Mouse (Mus musculus) hindbrain, embryonic 12.5 days (tissue): Measurements from ENCODE around the gene Furin. TPM values are rescaled to one million over a fixed set of nuclear protein-coding genes. Genes with fewer than 3 reads are reported as not detected.

Experiments
- ATAC-seq: fragments of 200-750 bp; cut with Nextera tagmentation; 2 replicates; pipeline ENCODE4 v1.8.0; 2017; ENCODE audit warnings: moderate TSS enrichment; ENCODE audit not compliant: low FRiP score
- H3K27ac ChIP-seq: fragments of 300-500 bp; sonication (generic); 2 replicates; pipeline ENCODE4 v1.5.1; 2016; ENCODE audit warnings: mild to moderate bottlenecking
- H3K27me3 ChIP-seq: fragments of 300-500 bp; sonication (generic); 2 replicates; pipeline ENCODE4 v1.6.1; 2016; ENCODE audit warnings: mild to moderate bottlenecking
- H3K36me3 ChIP-seq: fragments of 300-500 bp; sonication (generic); 2 replicates; pipeline ENCODE4 v1.6.1; 2016; ENCODE audit warnings: mild to moderate bottlenecking
- H3K4me1 ChIP-seq: fragments of 300-500 bp; sonication (generic); 2 replicates; pipeline ENCODE4 v1.6.1; 2016
- H3K4me2 ChIP-seq: fragments of 300-500 bp; sonication (generic); replicated peaks from 2 replicates; pipeline ENCODE4 v1.6.1; 2016; ENCODE audit warnings: mild to moderate bottlenecking
- H3K4me3 ChIP-seq: fragments of 300-500 bp; sonication (generic); 2 replicates; pipeline ENCODE4 v1.5.1; 2016; ENCODE audit warnings: mild to moderate bottlenecking
- H3K9ac ChIP-seq: fragments of 300-500 bp; sonication (generic); 2 replicates; pipeline ENCODE4 v1.6.1; 2016; ENCODE audit warnings: mild to moderate bottlenecking, moderate library complexity
- H3K9me3 ChIP-seq: fragments of 300-500 bp; sonication (generic); replicated peaks from 2 replicates; pipeline ENCODE4 v1.6.1; 2016; ENCODE audit warnings: mild to moderate bottlenecking
- WGBS: fragments of 180-500 bp; shearing (Covaris S2); methylation state at CpG from one replicate; pipeline ENCODE4 v1.1.7; 2016; 5-methylcytosine and 5-hydroxymethylcytosine counted together
- polyA plus RNA-seq: library from polyadenylated mRNA; unstranded; fragments of >200 nt; fragmentation: Nextera tagmentation; extraction: Ambion mirVana; gene quantifications from 2 replicates; pipeline ENCODE4 v1.2.1, GENCODE M21; 2016

The Furin gene
- polyA plus RNA-seq = 6.1 and 6.9 TPM in 2 replicates

DNA sequence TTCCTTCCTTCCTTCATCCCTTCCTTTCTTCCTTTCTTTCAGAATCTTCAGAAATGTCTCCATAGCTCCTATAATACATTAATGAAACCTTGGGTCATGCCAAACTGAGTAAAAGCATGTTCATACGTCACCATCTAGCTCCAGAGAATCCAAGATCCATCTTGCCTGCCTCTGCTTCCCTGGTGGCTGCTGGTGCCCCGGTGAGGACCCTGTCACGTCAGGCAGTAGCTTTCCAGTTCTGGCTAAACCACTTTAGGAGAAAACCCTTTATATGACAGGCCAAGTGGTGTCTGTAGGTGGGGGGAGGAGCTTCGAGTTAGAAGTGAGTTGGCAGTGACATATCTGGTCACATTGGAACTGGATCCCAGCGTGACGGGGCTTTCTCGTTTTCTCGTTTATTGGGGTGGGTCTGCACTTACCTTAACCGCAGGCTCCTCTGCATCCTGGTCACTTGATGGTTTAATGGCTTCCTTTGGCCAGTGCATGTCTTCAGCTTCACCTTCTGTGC is at the start of gene Furin:
Gene Furin (minus strand): TSS at position 249 of the 508 bp plus-strand sequence.
- Histone ChIP-seq H3K4me1 (peaks cover 16% of the 10 kb centered on the region), H3K9ac (no peak within 1 kb of the TSS), H3K36me3 (no peaks in the 10 kb centered on the region), H3K4me2 (no peak within 1 kb of the TSS), H3K27ac (no peak within 1 kb of the TSS), H3K9me3 (no peaks in the 10 kb centered on the region), H3K27me3 (peaks cover 17% of the 10 kb centered on the region), H3K4me3 (no peak within 1 kb of the TSS)
- no peak for ATAC-seq
- 73% methylated on average over 9 of the region's 9 CpGs for WGBS

DNA sequence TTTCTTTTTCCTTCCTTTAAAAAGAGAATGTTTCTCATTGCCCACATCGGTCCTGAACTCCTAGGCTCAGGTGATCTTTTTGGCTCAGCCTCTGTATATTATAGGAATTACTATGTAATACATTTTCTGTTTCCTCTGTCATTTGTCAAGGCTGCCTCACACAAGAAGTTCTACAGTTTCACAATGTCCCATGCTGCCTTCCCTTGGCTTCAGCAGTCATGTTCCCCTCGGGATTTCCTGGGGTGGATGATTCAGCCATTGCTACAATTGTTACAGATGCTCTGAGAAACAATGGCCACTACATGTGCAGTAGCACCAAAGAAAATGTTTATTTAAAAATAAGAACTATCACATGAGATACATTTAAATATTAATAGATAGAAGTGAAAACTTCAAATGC is 49.5 kb upstream of the Furin start:
- H3K4me2 ChIP-seq = no peak overlapping the region

DNA sequence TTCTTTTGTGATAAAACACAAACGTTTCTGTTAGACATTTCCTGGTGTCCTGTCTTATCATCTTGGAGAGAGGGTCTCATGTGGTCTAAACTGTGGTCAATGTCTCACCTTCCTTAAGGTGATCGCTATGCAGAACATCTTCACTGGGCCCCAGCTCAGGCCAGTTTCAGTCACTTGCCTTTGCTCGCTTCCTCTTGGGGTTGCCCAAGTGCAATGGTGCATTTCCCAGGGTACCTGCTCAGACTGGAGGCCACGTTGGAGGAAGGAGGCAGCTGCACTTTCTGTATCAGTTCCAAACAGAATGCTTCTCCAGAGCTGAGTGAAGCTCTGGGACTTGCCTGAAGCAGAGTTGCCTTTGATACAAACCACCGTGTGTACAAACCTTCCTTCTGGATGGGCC is 48.8 kb upstream of the Furin start:
- 94% methylated on average over 5 of the region's 5 CpGs for WGBS
- Histone ChIP-seq H3K9me3 (no peaks in the 10 kb centered on the region), H3K27ac (no peak overlapping the region), H3K36me3 (peaks cover 43% of the 10 kb centered on the region), H3K9ac (no peak overlapping the region), H3K4me3 (no peak overlapping the region), H3K4me1 (no peaks in the 10 kb centered on the region), H3K27me3 (no peaks in the 10 kb centered on the region), H3K4me2 (no peak overlapping the region)
- no peak for ATAC-seq

More for the DNA sequence above, 49.5 kb upstream of the Furin start:
- Histone ChIP-seq H3K4me1 (no peaks in the 10 kb centered on the region), H3K9me3 (no peaks in the 10 kb centered on the region), H3K4me3 (no peak overlapping the region), H3K9ac (no peak overlapping the region), H3K36me3 (peaks cover 47% of the 10 kb centered on the region), H3K27me3 (no peaks in the 10 kb centered on the region), H3K27ac (no peak overlapping the region)
- 91% methylated on average over 2 of the region's 2 CpGs for WGBS
- ATAC-seq = no peak

- Histone ChIP-seq H3K4me1 (no peaks in the 10 kb centered on the region), H3K9me3 (no peaks in the 10 kb centered on the region), H3K27ac (no peak overlapping the region), H3K4me2 (no peak overlapping the region), H3K27me3 (no peaks in the 10 kb centered on the region), H3K9ac (no peak overlapping the region), H3K36me3 (peaks cover 40% of the 10 kb centered on the region), H3K4me3 (no peak overlapping the region)
- ATAC-seq = no peak
- WGBS = 87% methylated on average over 3 of the region's 3 CpGs
Observed at GRCm38 (mm10) chr7:80453121-80453520, 47.9 kb upstream of the Furin start.

DNA sequence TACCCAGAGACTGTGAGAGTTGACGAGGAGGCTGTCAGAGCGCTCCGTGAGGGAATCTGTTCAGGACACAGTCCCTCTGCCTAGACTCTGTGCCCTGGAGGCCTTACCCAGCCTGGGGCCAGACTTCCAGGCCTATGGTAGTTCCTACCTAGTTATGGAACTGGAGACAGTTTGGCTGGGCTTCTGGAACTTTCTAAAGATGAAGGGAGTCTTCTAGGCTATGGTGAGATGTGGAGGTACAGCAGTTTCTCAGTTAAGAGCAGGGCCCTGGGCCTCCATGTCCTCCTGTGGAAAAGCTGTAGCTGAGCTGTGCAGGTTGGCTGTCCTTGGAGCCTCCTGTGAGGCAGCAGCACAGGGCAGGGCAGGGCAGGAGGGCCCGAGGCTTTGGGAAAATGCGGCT is 47.0 kb upstream of the Furin start:
- H3K9ac ChIP-seq = no peak overlapping the region
- H3K4me1 ChIP-seq = no peaks in the 10 kb centered on the region
- H3K27me3 ChIP-seq = no peaks in the 10 kb centered on the region
- peaks cover 34% of the 10 kb centered on the region for H3K36me3 ChIP-seq
- H3K9me3 ChIP-seq = no peaks in the 10 kb centered on the region
- H3K4me2 ChIP-seq = no peak overlapping the region
- WGBS = 82% methylated on average over 5 of the region's 5 CpGs
- H3K27ac ChIP-seq = no peak overlapping the region
- H3K4me3 ChIP-seq = no peak overlapping the region
- ATAC-seq = no peak

- H3K36me3 ChIP-seq = peaks cover 28% of the 10 kb centered on the region
- H3K4me1 ChIP-seq = no peaks in the 10 kb centered on the region
- no peaks in the 10 kb centered on the region for H3K27me3 ChIP-seq
- H3K27ac ChIP-seq = no peak overlapping the region
- WGBS = 74% methylated on average over 3 of the region's 3 CpGs
- no peak for ATAC-seq
- H3K9ac ChIP-seq = no peak overlapping the region
- no peak overlapping the region for H3K4me2 ChIP-seq
- no peaks in the 10 kb centered on the region for H3K9me3 ChIP-seq
- no peak overlapping the region for H3K4me3 ChIP-seq
Observed at GRCm38 (mm10) chr7:80451550-80452232, 46.5 kb upstream of the Furin start.

GRCm38 (mm10) chr7:80450354-80450753 is 45.1 kb upstream of the Furin start:
- H3K4me3 ChIP-seq = no peak overlapping the region
- no peak for ATAC-seq
- WGBS = 82% methylated on average over 4 of the region's 4 CpGs
- H3K4me2 ChIP-seq = no peak overlapping the region
- H3K27me3 ChIP-seq = no peaks in the 10 kb centered on the region
- H3K9ac ChIP-seq = no peak overlapping the region
- H3K27ac ChIP-seq = no peak overlapping the region
- no peaks in the 10 kb centered on the region for H3K9me3 ChIP-seq
- H3K36me3 ChIP-seq = peaks cover 25% of the 10 kb centered on the region
- no peaks in the 10 kb centered on the region for H3K4me1 ChIP-seq

GRCm38 (mm10) chr7:80449620-80450091 is 44.4 kb upstream of the Furin start:
- no peak overlapping the region for H3K27ac ChIP-seq
- no peaks in the 10 kb centered on the region for H3K9me3 ChIP-seq
- WGBS = 86% methylated on average over 6 of the region's 6 CpGs
- no peak overlapping the region for H3K4me2 ChIP-seq
- no peak for ATAC-seq
- H3K4me1 ChIP-seq = no peaks in the 10 kb centered on the region
- peaks cover 21% of the 10 kb centered on the region for H3K36me3 ChIP-seq
- H3K4me3 ChIP-seq = no peak overlapping the region
- no peaks in the 10 kb centered on the region for H3K27me3 ChIP-seq
- H3K9ac ChIP-seq = no peak overlapping the region

GRCm38 (mm10) chr7:80447336-80447735 is 42.1 kb upstream of the Furin start:
- Histone ChIP-seq H3K4me2 (no peak overlapping the region), H3K27ac (no peak overlapping the region), H3K4me3 (no peak overlapping the region), H3K9ac (no peak overlapping the region), H3K36me3 (peaks cover 6% of the 10 kb centered on the region), H3K9me3 (no peaks in the 10 kb centered on the region), H3K27me3 (no peaks in the 10 kb centered on the region), H3K4me1 (peaks cover 6% of the 10 kb centered on the region; the same call in 1 of the 2 replicates)
- 94% methylated on average over 8 of the region's 8 CpGs for WGBS
- no peak for ATAC-seq

- no peak overlapping the region for H3K27ac ChIP-seq
- peaks cover 7% of the 10 kb centered on the region; the same call in 1 of the 2 replicates for H3K4me1 ChIP-seq
- WGBS = 82% methylated on average over 7 of the region's 7 CpGs
- no peak overlapping the region for H3K4me3 ChIP-seq
- no peaks in the 10 kb centered on the region; the same call in 1 of the 2 replicates for H3K36me3 ChIP-seq
- H3K27me3 ChIP-seq = no peaks in the 10 kb centered on the region
- H3K9me3 ChIP-seq = no peaks in the 10 kb centered on the region
- H3K9ac ChIP-seq = no peak overlapping the region
- ATAC-seq = no peak
- H3K4me2 ChIP-seq = no peak overlapping the region
Observed at GRCm38 (mm10) chr7:80446221-80446878, 41.1 kb upstream of the Furin start.

- H3K4me3 ChIP-seq = no peak overlapping the region
- peaks cover 7% of the 10 kb centered on the region; the same call in 1 of the 2 replicates for H3K4me1 ChIP-seq
- H3K9ac ChIP-seq = no peak overlapping the region
- WGBS = 43% methylated on average over 6 of the region's 6 CpGs
- no peak overlapping the region for H3K27ac ChIP-seq
- no peaks in the 10 kb centered on the region for H3K36me3 ChIP-seq
- ATAC-seq = no peak
- no peak overlapping the region for H3K4me2 ChIP-seq
- H3K27me3 ChIP-seq = no peaks in the 10 kb centered on the region
- H3K9me3 ChIP-seq = no peaks in the 10 kb centered on the region
Observed at GRCm38 (mm10) chr7:80445492-80445891, 40.3 kb upstream of the Furin start.

GRCm38 (mm10) chr7:80444401-80445249 is 39.4 kb upstream of the Furin start:
- no peak overlapping the region for H3K9ac ChIP-seq
- H3K4me2 ChIP-seq = no peak overlapping the region
- H3K36me3 ChIP-seq = no peaks in the 10 kb centered on the region
- 68% methylated on average over 17 of the region's 17 CpGs for WGBS
- H3K27me3 ChIP-seq = no peaks in the 10 kb centered on the region
- no peak overlapping the region for H3K4me3 ChIP-seq
- peaks cover 7% of the 10 kb centered on the region; the same call in 1 of the 2 replicates for H3K4me1 ChIP-seq
- H3K9me3 ChIP-seq = no peaks in the 10 kb centered on the region
- H3K27ac ChIP-seq = no peak overlapping the region
- ATAC-seq = no peak
